Mouse (Mus musculus) forebrain, embryonic 16.5 days (tissue): ENCODE measurements around the gene Klf7. TPM values are rescaled to one million over a fixed set of nuclear protein-coding genes. Genes with fewer than 3 reads are reported as not detected.

Source experiments
- ATAC-seq: fragments of 200-750 bp; cut with Nextera tagmentation; 2 replicates; pipeline ENCODE4 v1.8.0; 2017; ENCODE audit warnings: mild to moderate bottlenecking, moderate library complexity
- H3K27ac ChIP-seq: fragments of 300-500 bp; sonication (generic); 2 replicates; pipeline ENCODE4 v1.5.1; 2014; ENCODE audit warnings: low read length, control low read depth
- H3K27me3 ChIP-seq: fragments of 300-500 bp; sonication (generic); replicated peaks from 2 replicates; pipeline ENCODE4 v1.6.1; 2014; ENCODE audit warnings: low read length; ENCODE audit not compliant: control insufficient read depth, insufficient read depth
- H3K36me3 ChIP-seq: fragments of 300-500 bp; sonication (generic); 2 replicates; pipeline ENCODE4 v1.6.1; 2014; ENCODE audit not compliant: control insufficient read depth, insufficient read depth
- H3K4me1 ChIP-seq: fragments of 300-500 bp; sonication (generic); replicated peaks from 2 replicates; pipeline ENCODE4 v1.6.1; 2014; ENCODE audit warnings: low read length; ENCODE audit not compliant: control insufficient read depth, insufficient read depth
- H3K4me2 ChIP-seq: fragments of 300-500 bp; sonication (generic); 2 replicates; pipeline ENCODE4 v1.6.1; 2014; ENCODE audit warnings: mild to moderate bottlenecking, low read length, control low read depth
- H3K4me3 ChIP-seq: fragments of 300-500 bp; sonication (generic); replicated peaks from 2 replicates; pipeline ENCODE4 v1.5.1; 2014; ENCODE audit warnings: mild to moderate bottlenecking, low read length, control low read depth
- H3K9ac ChIP-seq: fragments of 300-500 bp; sonication (generic); replicated peaks from 2 replicates; pipeline ENCODE4 v1.6.1; 2014; ENCODE audit warnings: low read depth, low read length, control low read depth
- H3K9me3 ChIP-seq: fragments of 300-500 bp; sonication (generic); 2 replicates; pipeline ENCODE4 v1.6.1; 2016; ENCODE audit warnings: low read length; ENCODE audit not compliant: control insufficient read depth
- WGBS: fragments of 180-500 bp; shearing (Covaris S2); extraction: QIAGEN DNeasy Blood & Tissue Kit; methylation state at CpG from one replicate; pipeline ENCODE4 v1.1.7; 2014; 5-methylcytosine and 5-hydroxymethylcytosine counted together
- polyA plus RNA-seq: library from polyadenylated mRNA; unstranded; fragments of >200 nt; fragmentation: Nextera tagmentation; extraction: Ambion mirVana; gene quantifications from 2 replicates; pipeline ENCODE4 v1.2.1, GENCODE M21; 2015

Gene Klf7
- polyA plus RNA-seq, 1 experiment from 2014 or later = 131 TPM

GRCm38 (mm10) chr1:64060116-64060515, 62.0 kb downstream of the Klf7 start:
- Histone ChIP-seq H3K9me3 (no peaks in the 10 kb centered on the region), H3K9ac (no peak overlapping the region), H3K4me3 (no peak overlapping the region), H3K27ac (peak overlapping the region; percentile 12; the same call in 1 of the 2 replicates), H3K4me1 (peaks cover 43% of the 10 kb centered on the region), H3K27me3 (no peaks in the 10 kb centered on the region), H3K4me2 (0 out of 2 replicates have a peak overlapping the region, but pooled peaks have one; percentile 15), H3K36me3 (no peaks in the 10 kb centered on the region)
- ATAC-seq = no peak
- WGBS = 69% methylated on average over 7 of the region's 7 CpGs

DNA sequence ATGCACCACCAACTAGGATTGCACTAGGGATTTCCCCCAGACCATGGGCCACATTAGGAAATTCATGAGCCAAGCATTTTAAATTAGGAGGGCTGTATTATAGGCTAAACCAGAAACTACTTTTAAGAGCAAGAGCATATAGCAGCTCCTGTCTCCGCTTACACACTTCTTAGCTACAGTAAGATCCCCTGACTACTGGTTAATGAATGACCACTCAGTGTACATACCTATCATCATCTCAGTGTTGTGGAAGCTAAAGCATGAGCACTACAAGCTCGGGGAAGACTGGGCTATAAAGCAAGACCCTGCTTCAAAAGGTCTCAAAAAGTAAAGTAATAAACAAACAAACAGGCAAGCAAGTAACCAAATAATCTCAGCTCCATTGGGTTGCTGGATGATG, 65.5 kb downstream of the Klf7 start:
- Histone ChIP-seq H3K9me3 (no peaks in the 10 kb centered on the region), H3K4me3 (no peak overlapping the region), H3K36me3 (no peaks in the 10 kb centered on the region), H3K9ac (no peak overlapping the region), H3K27ac (no peak overlapping the region), H3K27me3 (no peaks in the 10 kb centered on the region), H3K4me1 (peaks cover 19% of the 10 kb centered on the region), H3K4me2 (no peak overlapping the region)
- WGBS = 93% methylated on average over 2 of the region's 2 CpGs
- no peak for ATAC-seq

DNA sequence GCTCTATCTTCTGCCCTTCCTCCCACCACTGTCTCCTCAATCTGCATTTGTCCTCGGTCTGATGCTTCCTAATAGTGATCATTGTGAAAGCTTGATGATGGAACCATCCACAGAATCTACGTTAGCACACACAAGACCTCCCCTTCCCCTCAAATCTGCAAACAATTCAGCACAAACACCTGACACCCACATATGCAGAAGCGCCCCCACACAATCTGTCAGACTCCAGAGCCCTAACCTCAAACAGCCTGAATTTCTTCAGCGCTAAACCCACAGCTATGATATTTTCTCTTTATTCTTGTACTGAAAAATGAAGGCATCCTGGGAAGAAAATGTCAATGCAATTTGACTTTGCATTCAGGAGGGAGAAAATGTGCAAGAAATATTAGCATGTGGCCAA, 66.1 kb downstream of the Klf7 start:
- ATAC-seq = no peak
- Histone ChIP-seq H3K27ac (no peak overlapping the region), H3K4me2 (no peak overlapping the region), H3K36me3 (no peaks in the 10 kb centered on the region), H3K9me3 (no peaks in the 10 kb centered on the region), H3K4me1 (peaks cover 13% of the 10 kb centered on the region), H3K27me3 (no peaks in the 10 kb centered on the region), H3K9ac (no peak overlapping the region), H3K4me3 (no peak overlapping the region)
- 72% methylated on average over 4 of the region's 4 CpGs for WGBS

- no peak overlapping the region; the same call in 1 of the 2 replicates for H3K27ac ChIP-seq
These were observed 66.9 kb downstream of the Klf7 start for GRCm38 (mm10) chr1:64055210-64055609.

GRCm38 (mm10) chr1:64052069-64052750, 69.9 kb downstream of the Klf7 start:
- H3K9me3 ChIP-seq = no peaks in the 10 kb centered on the region
- 85% methylated on average over 7 of the region's 7 CpGs for WGBS
- no peak overlapping the region for H3K9ac ChIP-seq
- no peaks in the 10 kb centered on the region for H3K27me3 ChIP-seq
- no peak overlapping the region for H3K4me2 ChIP-seq
- no peaks in the 10 kb centered on the region; the same call in 1 of the 2 replicates for H3K4me1 ChIP-seq
- no peaks in the 10 kb centered on the region for H3K36me3 ChIP-seq
- no peak for ATAC-seq
- no peak overlapping the region for H3K27ac ChIP-seq
- no peak overlapping the region for H3K4me3 ChIP-seq

More at GRCm38 (mm10) chr1:64055210-64055609, 66.9 kb downstream of the Klf7 start:
- Histone ChIP-seq H3K9me3 (no peaks in the 10 kb centered on the region), H3K36me3 (no peaks in the 10 kb centered on the region), H3K4me1 (peaks cover 6% of the 10 kb centered on the region), H3K4me3 (no peak overlapping the region), H3K9ac (no peak overlapping the region), H3K27me3 (no peaks in the 10 kb centered on the region), H3K4me2 (no peak overlapping the region)
- ATAC-seq = no peak
- 85% methylated on average over 4 of the region's 4 CpGs for WGBS

DNA sequence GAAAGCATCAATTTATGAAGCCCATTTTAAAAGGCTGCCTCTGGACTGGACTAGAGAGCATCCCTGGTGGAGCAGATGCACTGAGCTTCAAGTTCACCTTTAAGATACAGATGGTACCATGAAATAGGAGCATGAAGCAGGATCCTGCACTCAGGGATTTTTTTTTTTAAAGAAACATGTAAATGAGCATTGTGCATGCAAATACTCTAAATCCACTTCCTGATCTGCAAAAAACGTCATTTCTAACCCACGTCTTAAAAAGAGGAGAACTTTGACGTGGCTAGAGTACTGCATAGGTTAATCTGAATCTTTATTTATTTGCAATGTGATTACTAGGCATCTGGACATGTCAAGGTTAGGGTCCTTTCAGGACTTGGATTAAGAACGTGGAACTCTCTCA, 73.5 kb downstream of the Klf7 start:
- H3K4me1 ChIP-seq = peaks cover 10% of the 10 kb centered on the region
- no peak overlapping the region for H3K4me2 ChIP-seq
- H3K4me3 ChIP-seq = no peak overlapping the region
- no peak overlapping the region for H3K27ac ChIP-seq
- H3K9ac ChIP-seq = no peak overlapping the region
- WGBS = 87% methylated on average over 4 of the region's 4 CpGs
- H3K36me3 ChIP-seq = no peaks in the 10 kb centered on the region
- no peaks in the 10 kb centered on the region for H3K27me3 ChIP-seq
- ATAC-seq = no peak
- no peaks in the 10 kb centered on the region for H3K9me3 ChIP-seq

GRCm38 (mm10) chr1:64046802-64047156, 75.3 kb downstream of the Klf7 start:
- ATAC-seq = no peak
- Histone ChIP-seq H3K4me1 (peaks cover 12% of the 10 kb centered on the region), H3K4me2 (no peak overlapping the region), H3K27ac (no peak overlapping the region), H3K27me3 (no peaks in the 10 kb centered on the region), H3K36me3 (peaks cover 5% of the 10 kb centered on the region), H3K9me3 (no peaks in the 10 kb centered on the region), H3K4me3 (no peak overlapping the region), H3K9ac (no peak overlapping the region)

- Histone ChIP-seq H3K27ac (no peak overlapping the region), H3K4me3 (no peak overlapping the region), H3K9ac (no peak overlapping the region), H3K27me3 (no peaks in the 10 kb centered on the region), H3K4me1 (peaks cover 12% of the 10 kb centered on the region), H3K4me2 (no peak overlapping the region), H3K36me3 (peaks cover 8% of the 10 kb centered on the region), H3K9me3 (no peaks in the 10 kb centered on the region)
- WGBS = 88% methylated on average over 14 of the region's 14 CpGs
- no peak for ATAC-seq
These were observed 75.8 kb downstream of the Klf7 start for GRCm38 (mm10) chr1:64046087-64046801.

DNA sequence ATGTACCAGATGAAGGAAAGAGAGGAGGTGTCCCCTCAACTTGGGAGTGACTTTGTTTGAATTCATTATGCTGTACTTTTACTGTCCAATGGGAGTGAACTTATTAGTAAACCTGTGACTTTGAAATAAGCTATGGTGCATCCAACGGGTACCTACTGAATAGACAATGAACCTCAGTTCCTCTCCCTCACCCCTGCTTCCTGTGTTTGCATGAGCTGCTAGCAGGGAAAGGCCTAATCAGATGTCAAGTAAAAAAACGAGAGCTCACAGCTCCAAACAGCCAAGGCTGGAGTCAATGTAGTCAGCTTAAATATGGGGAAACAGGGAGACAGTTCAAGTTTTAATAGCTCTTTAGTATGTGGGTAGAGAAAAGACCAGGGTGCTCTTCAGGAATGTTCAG, 77.5 kb downstream of the Klf7 start:
- Histone ChIP-seq H3K27me3 (no peaks in the 10 kb centered on the region), H3K4me1 (peaks cover 12% of the 10 kb centered on the region), H3K9ac (no peak overlapping the region), H3K4me2 (no peak overlapping the region), H3K27ac (no peak overlapping the region), H3K9me3 (no peaks in the 10 kb centered on the region), H3K36me3 (peaks cover 11% of the 10 kb centered on the region), H3K4me3 (no peak overlapping the region)
- WGBS = 34% methylated on average over 2 of the region's 2 CpGs
- no peak for ATAC-seq
